Mouse (Mus musculus): ENCODE results near the gene Tbx5.

DNA sequence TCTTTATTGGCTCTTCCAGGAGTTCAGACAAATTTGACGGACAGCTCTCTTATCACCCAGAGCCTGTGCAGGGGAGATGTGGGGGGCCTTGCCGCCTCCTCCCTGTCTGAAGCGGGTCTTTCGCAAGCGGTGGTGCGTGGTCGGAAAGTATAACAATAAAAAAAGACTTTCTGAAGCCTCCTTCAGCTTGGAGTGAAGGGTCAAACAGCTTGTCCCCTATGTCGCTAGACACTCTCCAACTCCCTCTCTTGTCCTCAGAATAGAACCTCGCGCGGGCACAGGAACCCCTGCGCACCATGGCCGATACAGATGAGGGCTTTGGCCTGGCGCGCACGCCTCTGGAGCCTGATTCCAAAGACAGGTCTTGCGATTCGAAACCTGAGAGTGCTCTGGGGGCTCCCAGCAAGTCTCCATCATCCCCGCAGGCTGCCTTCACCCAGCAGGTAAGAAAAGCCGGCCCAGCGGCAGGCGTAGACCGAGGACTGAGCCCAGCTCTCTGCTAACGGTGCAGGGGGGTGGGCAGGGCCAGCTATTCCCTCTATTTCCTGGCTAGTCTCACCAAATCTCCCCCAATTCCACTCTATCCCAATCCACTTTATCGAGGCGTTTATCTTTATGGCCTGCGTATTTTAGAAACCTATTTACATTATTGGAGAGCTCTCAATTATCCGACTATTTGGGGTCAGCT, 4.3 kb downstream of the Tbx5 start:
- no peak for TF ChIP-seq CTCF (IDR thresholded peaks at IDR 0.05 in 2 of 3, conservative IDR thresholded peaks at IDR 0.05 in 1 of 3; ENCODE audit: control insufficient read depth in 1 of 3, insufficient read depth in 1 of 3, low read depth in 2 of 3, low read length in 3 of 3, poor library complexity in 1 of 3, severe bottlenecking in 1 of 3)
- no peak for TF ChIP-seq E2F4 (IDR thresholded peaks at IDR 0.05; ENCODE audit: borderline replicate concordance, low read depth, low read length)
- no peak for TF ChIP-seq POLR2A (IDR thresholded peaks at IDR 0.05; ENCODE audit: control insufficient read depth in 1 of 2, insufficient read depth in 1 of 2, low read depth in 1 of 2, low read length in 2 of 2, poor library complexity in 1 of 2)
- no peak for TF ChIP-seq ZNF384 (IDR thresholded peaks at IDR 0.05; ENCODE audit: low read depth, low read length)
- no peak for TF ChIP-seq ETS1 (IDR thresholded peaks at IDR 0.05; ENCODE audit: low read depth, low read length)
- TF ChIP-seq HCFC1 (IDR thresholded peaks at IDR 0.05; ENCODE audit: low read depth, low read length): no peak
- TF ChIP-seq POLR2AphosphoS2 (IDR thresholded peaks at IDR 0.05; ENCODE audit: low read length): no peak
- TF ChIP-seq ZMIZ1 (IDR thresholded peaks at IDR 0.05; ENCODE audit: low read depth, low read length): no peak
- no peak for TF ChIP-seq MAZ (IDR thresholded peaks at IDR 0.05; ENCODE audit: low read depth, low read length)
- no peak for TF ChIP-seq ELF1 (IDR thresholded peaks at IDR 0.05; ENCODE audit: low read depth, low read length)
- no peak for TF ChIP-seq ZKSCAN1 (IDR thresholded peaks at IDR 0.05; ENCODE audit: low read depth, low read length)
